Mouse (Mus musculus) MEL (cell line): ENCODE data around the gene Tnfaip8l3. TPM values are rescaled to one million over a fixed set of nuclear protein-coding genes. Genes with fewer than 3 reads are reported as not detected.

Source experiments
- DNase-seq: peaks from one replicate; pipeline ENCODE4 v3.0.0; 2011; ENCODE audit warnings: low read depth, low spot score
- H3K27ac ChIP-seq: 2 replicates; pipeline ENCODE4 v1.5.1; 2012; ENCODE audit warnings: low read depth, mild to moderate bottlenecking, control low read depth, low read length, moderate library complexity; ENCODE audit not compliant: control insufficient read depth
- H3K27me3 ChIP-seq, 2 experiments: fragments of 150-350 bp in 1 of 2; sonication (generic) in 1 of 2; 2 replicates each; pipeline ENCODE4 v1.6.1; 2012; ENCODE audit warnings: low read length in 2 of 2, mild to moderate bottlenecking in 2 of 2, improper control_type of control experiment in 1 of 2, moderate library complexity in 1 of 2; ENCODE audit not compliant: insufficient read depth in 2 of 2, control insufficient read depth in 1 of 2
- H3K36me3 ChIP-seq, 2 experiments: 2 replicates each; pipeline ENCODE4 v1.6.1; 2012 to 2014; ENCODE audit warnings: low read length in 2 of 2, improper control_type of control experiment in 1 of 2, inconsistent platforms in 1 of 2, mild to moderate bottlenecking in 1 of 2; ENCODE audit not compliant: insufficient read depth in 2 of 2, control insufficient read depth in 1 of 2
- H3K4me1 ChIP-seq, 2 experiments: fragments of 150-350 bp in 1 of 2; sonication (generic) in 1 of 2; 2 replicates each; pipeline ENCODE4 v1.6.1; 2012; ENCODE audit warnings: low read length in 2 of 2, improper control_type of control experiment in 1 of 2, mild to moderate bottlenecking in 1 of 2; ENCODE audit not compliant: insufficient read depth in 2 of 2, control insufficient read depth in 1 of 2
- H3K4me3 ChIP-seq, 2 experiments: fragments of 150-350 bp in 1 of 2; sonication (generic) in 1 of 2; 2 replicates each; pipeline ENCODE4 v1.5.1; 2012; ENCODE audit warnings: low read depth in 2 of 2, low read length in 2 of 2, mild to moderate bottlenecking in 2 of 2, moderate library complexity in 2 of 2, control low read depth in 1 of 2, improper control_type of control experiment in 1 of 2; ENCODE audit not compliant: control insufficient read depth in 1 of 2, insufficient read depth in 1 of 2
- H3K79me2 ChIP-seq: 2 replicates; pipeline ENCODE4 v1.6.1; 2012; ENCODE audit warnings: mild to moderate bottlenecking, low read length, moderate library complexity; ENCODE audit not compliant: control insufficient read depth, poor library complexity, insufficient read depth
- H3K9ac ChIP-seq: 2 replicates; pipeline ENCODE4 v1.6.1; 2012; ENCODE audit warnings: low read depth, mild to moderate bottlenecking, control low read depth, low read length, moderate library complexity; ENCODE audit not compliant: control insufficient read depth, poor library complexity, severe bottlenecking
- H3K9me3 ChIP-seq: fragments of 150-350 bp; sonication (generic); replicated peaks from 2 replicates; pipeline ENCODE4 v1.6.1; 2012; ENCODE audit warnings: mild to moderate bottlenecking, low read length, improper control_type of control experiment, moderate library complexity; ENCODE audit not compliant: insufficient read depth
- BHLHE40 ChIP-seq: IDR thresholded peaks from 2 replicates; pipeline ENCODE4 v1.6.1; 2012; ENCODE audit warnings: low read depth, mild to moderate bottlenecking, inconsistent platforms, low read length, improper control_type of control experiment, borderline replicate concordance
- CHD2 ChIP-seq: IDR thresholded peaks from 2 replicates; pipeline ENCODE4 v1.6.1; 2011; ENCODE audit warnings: low read length, improper control_type of control experiment
- CTCF ChIP-seq, 3 experiments: IDR thresholded peaks in 2 of 3; conservative IDR thresholded peaks in 1 of 3; 2 replicates each; pipeline ENCODE4 v1.5.1; 2011 to 2012; ENCODE audit warnings: low read length in 3 of 3, low read depth in 2 of 3, mild to moderate bottlenecking in 2 of 3, improper control_type of control experiment in 1 of 3, inconsistent platforms in 1 of 3, mixed read lengths in 1 of 3, moderate library complexity in 1 of 3; ENCODE audit not compliant: control insufficient read depth in 1 of 3, insufficient read depth in 1 of 3, poor library complexity in 1 of 3, severe bottlenecking in 1 of 3
- ELF1 ChIP-seq: IDR thresholded peaks from 2 replicates; pipeline ENCODE4 v1.6.1; 2014; ENCODE audit warnings: low read depth, mild to moderate bottlenecking, inconsistent platforms, low read length, improper control_type of control experiment, moderate library complexity
- EP300 ChIP-seq, 2 experiments: IDR thresholded peaks; 2 replicates each; pipeline ENCODE4 v1.6.1; 2011; ENCODE audit warnings: improper control_type of control experiment in 2 of 2, low read length in 2 of 2, low read depth in 1 of 2, mild to moderate bottlenecking in 1 of 2
- GABPA ChIP-seq: IDR thresholded peaks from 2 replicates; pipeline ENCODE4 v1.6.1; 2012; ENCODE audit warnings: low read depth, mild to moderate bottlenecking, inconsistent platforms, low read length, improper control_type of control experiment, moderate library complexity
- JUND ChIP-seq: IDR thresholded peaks from 2 replicates; pipeline ENCODE4 v1.6.1; 2011; ENCODE audit warnings: low read depth, mild to moderate bottlenecking, improper control_type of control experiment, low read length
- MAFK ChIP-seq: IDR thresholded peaks from 2 replicates; pipeline ENCODE4 v1.6.1; 2011; ENCODE audit warnings: low read depth, mild to moderate bottlenecking, low read length, improper control_type of control experiment, borderline replicate concordance
- MXI1 ChIP-seq: IDR thresholded peaks from 2 replicates; pipeline ENCODE4 v1.6.1; 2011; ENCODE audit warnings: mild to moderate bottlenecking, low read depth, low read length, improper control_type of control experiment
- MYC ChIP-seq: IDR thresholded peaks from 2 replicates; pipeline ENCODE4 v1.6.1; 2011; ENCODE audit warnings: low read depth, mild to moderate bottlenecking, low read length, improper control_type of control experiment, moderate library complexity
- NELFE ChIP-seq: IDR thresholded peaks from 2 replicates; pipeline ENCODE4 v1.6.1; 2011; ENCODE audit warnings: low read depth, low read length, improper control_type of control experiment
- POLR2A ChIP-seq, 2 experiments: IDR thresholded peaks; 2 replicates each; pipeline ENCODE4 v1.6.1; 2011 to 2012; ENCODE audit warnings: low read length in 2 of 2, mild to moderate bottlenecking in 2 of 2, control low read depth in 1 of 2, improper control_type of control experiment in 1 of 2, low read depth in 1 of 2, moderate library complexity in 1 of 2; ENCODE audit not compliant: control insufficient read depth in 1 of 2, insufficient read depth in 1 of 2, poor library complexity in 1 of 2
- RAD21 ChIP-seq: IDR thresholded peaks from 2 replicates; pipeline ENCODE4 v1.6.1; 2011; ENCODE audit warnings: mild to moderate bottlenecking, low read depth, low read length, improper control_type of control experiment
- SIN3A ChIP-seq: IDR thresholded peaks from 2 replicates; pipeline ENCODE4 v1.6.1; 2012; ENCODE audit warnings: low read length, improper control_type of control experiment, inconsistent platforms
- SMC3 ChIP-seq: IDR thresholded peaks from 2 replicates; pipeline ENCODE4 v1.6.1; 2011; ENCODE audit warnings: low read depth, low read length, improper control_type of control experiment
- TAL1 ChIP-seq: IDR thresholded peaks from 2 replicates; pipeline ENCODE4 v1.6.1; 2012; ENCODE audit warnings: mild to moderate bottlenecking, inconsistent platforms, low read length, moderate library complexity, mixed read lengths
- TCF12 ChIP-seq: IDR thresholded peaks from 2 replicates; pipeline ENCODE4 v1.6.1; 2014; ENCODE audit warnings: low read depth, mild to moderate bottlenecking, inconsistent platforms, low read length, improper control_type of control experiment, moderate library complexity
- UBTF ChIP-seq: IDR thresholded peaks from 2 replicates; pipeline ENCODE4 v1.6.1; 2012; ENCODE audit warnings: low read depth, mild to moderate bottlenecking, inconsistent platforms, low read length, improper control_type of control experiment, moderate library complexity, borderline replicate concordance; ENCODE audit not compliant: insufficient read depth
- USF1 ChIP-seq: IDR thresholded peaks from 2 replicates; pipeline ENCODE4 v1.6.1; 2014; ENCODE audit warnings: low read depth, mild to moderate bottlenecking, inconsistent platforms, low read length, improper control_type of control experiment, moderate library complexity
- USF2 ChIP-seq, 2 experiments: IDR thresholded peaks; 2 replicates each; pipeline ENCODE4 v1.6.1; 2011 to 2012; ENCODE audit warnings: improper control_type of control experiment in 2 of 2, low read length in 2 of 2, borderline replicate concordance in 1 of 2, inconsistent platforms in 1 of 2, low read depth in 1 of 2, mild to moderate bottlenecking in 1 of 2; ENCODE audit not compliant: insufficient read depth in 1 of 2
- ZC3H11A ChIP-seq: IDR thresholded peaks from 2 replicates; pipeline ENCODE4 v1.6.1; 2012; ENCODE audit warnings: low read depth, mild to moderate bottlenecking, inconsistent platforms, low read length, improper control_type of control experiment
- ZNF384 ChIP-seq: IDR thresholded peaks from 2 replicates; pipeline ENCODE4 v1.6.1; 2012; ENCODE audit warnings: low read depth, mild to moderate bottlenecking, inconsistent platforms, low read length, improper control_type of control experiment
- polyA plus RNA-seq, 2 experiments: library from polyadenylated mRNA; stranded (reverse) in 1 of 2; unstranded in 1 of 2; fragments of >175 nt in 1 of 2; fragments of >200 nt in 1 of 2; gene quantifications; 2 replicates each; pipeline versions ENCODE4 v1.2.1 to v1.2.4; 2012; ENCODE audit warnings: low replicate concordance in 2 of 2, low read depth in 1 of 2; ENCODE audit not compliant: insufficient read length in 2 of 2, insufficient read depth in 1 of 2, missing spikeins in 1 of 2
- total RNA-seq: library from RNA; depleted of rRNA; stranded (reverse); fragments of 300-350 nt; gene quantifications from 2 replicates; pipeline ENCODE4 v1.2.3, GENCODE M21; 2012

Tnfaip8l3 gene
- total and polyA plus RNA-seq, 3 experiments: not detected

GRCm38 (mm10) chr9:53990921-53991320, 77.3 kb downstream of the Tnfaip8l3 start:
- Histone ChIP-seq H3K36me3 (no peaks in the 10 kb centered on the region), H3K27ac (no peak overlapping the region), H3K9ac (no peak overlapping the region), H3K4me3 (no peak overlapping the region), H3K4me1 (no peaks in the 10 kb centered on the region), H3K9me3 (no peaks in the 10 kb centered on the region), H3K79me2 (no peaks in the 10 kb centered on the region), H3K27me3 (no peaks in the 10 kb centered on the region)
- no peak for TF ChIP-seq JUND
- no peak for TF ChIP-seq UBTF
- TF ChIP-seq ELF1: no peak
- no peak for TF ChIP-seq EP300 (IDR thresholded peaks at IDR 0.05; ENCODE audit: low read depth in 1 of 2, low read length in 2 of 2)
- TF ChIP-seq SIN3A: no peak
- no peak for TF ChIP-seq NELFE
- no peak for TF ChIP-seq CHD2
- TF ChIP-seq USF2 (IDR thresholded peaks at IDR 0.05; ENCODE audit: borderline replicate concordance in 1 of 2, insufficient read depth in 1 of 2, low read depth in 1 of 2, low read length in 2 of 2): no peak
- no peak for TF ChIP-seq USF1
- TF ChIP-seq ZC3H11A: peak; percentile 67
- no peak for TF ChIP-seq MAFK
- TF ChIP-seq MXI1: no peak
- TF ChIP-seq TCF12: no peak
- no peak for TF ChIP-seq GABPA
- TF ChIP-seq RAD21: peak; percentile 83
- TF ChIP-seq CTCF (IDR thresholded peaks at IDR 0.05 in 2 of 3, conservative IDR thresholded peaks at IDR 0.05 in 1 of 3; ENCODE audit: control insufficient read depth in 1 of 3, insufficient read depth in 1 of 3, low read depth in 2 of 3, low read length in 3 of 3, poor library complexity in 1 of 3, severe bottlenecking in 1 of 3): peak; percentile 34 to 81 (median 65)
- no peak for TF ChIP-seq POLR2A (IDR thresholded peaks at IDR 0.05; ENCODE audit: control insufficient read depth in 1 of 2, insufficient read depth in 1 of 2, low read depth in 1 of 2, low read length in 2 of 2, poor library complexity in 1 of 2)
- TF ChIP-seq MYC: no peak
- TF ChIP-seq SMC3: peak; percentile 69
- TF ChIP-seq TAL1: no peak
- TF ChIP-seq ZNF384: no peak
- peak; percentile 56 for DNase-seq

GRCm38 (mm10) chr9:53986972-53987371, 81.2 kb downstream of the Tnfaip8l3 start:
- TF ChIP-seq BHLHE40: no peak
- TF ChIP-seq CTCF (IDR thresholded peaks at IDR 0.05 in 2 of 3, conservative IDR thresholded peaks at IDR 0.05 in 1 of 3; ENCODE audit: control insufficient read depth in 1 of 3, insufficient read depth in 1 of 3, low read depth in 2 of 3, low read length in 3 of 3, poor library complexity in 1 of 3, severe bottlenecking in 1 of 3): peak in 1 of 3 experiments; percentile 22; a peak in 2 of 6 replicates
- TF ChIP-seq RAD21: peak; percentile 15
- H3K9me3 ChIP-seq: no peaks in the 10 kb centered on the region
- no peak overlapping the region for H3K4me3 ChIP-seq
- no peaks in the 10 kb centered on the region for H3K27me3 ChIP-seq
- H3K79me2 ChIP-seq: no peaks in the 10 kb centered on the region
- H3K27ac ChIP-seq: no peak overlapping the region
- no peaks in the 10 kb centered on the region for H3K36me3 ChIP-seq
- no peak for DNase-seq
- no peak overlapping the region for H3K9ac ChIP-seq
- no peaks in the 10 kb centered on the region for H3K4me1 ChIP-seq
